Mouse (Mus musculus) embryonic facial prominence, embryonic 15.5 days (tissue): ENCODE results near the gene Clcf1. TPM values are rescaled to one million over a fixed set of nuclear protein-coding genes. Genes with fewer than 3 reads are reported as not detected.
A peak's percentile ranks its signal among the peaks of the same experiment; 100 is the strongest.

Experiments used
- ATAC-seq: fragments of 200-750 bp; cut with Nextera tagmentation; 2 replicates; pipeline ENCODE4 v1.8.0; 2017; ENCODE audit warnings: low read depth, moderate TSS enrichment; ENCODE audit not compliant: insufficient number of reproducible peaks, low FRiP score, low TSS enrichment
- H3K27ac ChIP-seq: fragments of 300-500 bp; sonication (generic); replicated peaks from 2 replicates; pipeline ENCODE4 v1.5.1; 2015; ENCODE audit warnings: mild to moderate bottlenecking, inconsistent platforms
- H3K27me3 ChIP-seq: fragments of 300-500 bp; sonication (generic); 2 replicates; pipeline ENCODE4 v1.6.1; 2015; ENCODE audit warnings: inconsistent platforms
- H3K36me3 ChIP-seq: fragments of 300-500 bp; sonication (generic); 2 replicates; pipeline ENCODE4 v1.6.1; 2015; ENCODE audit warnings: mild to moderate bottlenecking, inconsistent platforms
- H3K4me1 ChIP-seq: fragments of 300-500 bp; sonication (generic); 2 replicates; pipeline ENCODE4 v1.6.1; 2015; ENCODE audit warnings: inconsistent platforms
- H3K4me2 ChIP-seq: fragments of 300-500 bp; sonication (generic); replicated peaks from 2 replicates; pipeline ENCODE4 v1.6.1; 2015; ENCODE audit warnings: mild to moderate bottlenecking, inconsistent platforms
- H3K4me3 ChIP-seq: fragments of 300-500 bp; sonication (generic); replicated peaks from 2 replicates; pipeline ENCODE4 v1.5.1; 2015; ENCODE audit warnings: mild to moderate bottlenecking, inconsistent platforms
- H3K9ac ChIP-seq: fragments of 300-500 bp; sonication (generic); 2 replicates; pipeline ENCODE4 v1.6.1; 2015; ENCODE audit warnings: inconsistent platforms
- H3K9me3 ChIP-seq: fragments of 300-500 bp; sonication (generic); replicated peaks from 2 replicates; pipeline ENCODE4 v1.6.1; 2016; ENCODE audit warnings: inconsistent platforms
- WGBS: fragments of 180-500 bp; shearing (Covaris S2); methylation state at CpG from one replicate; pipeline ENCODE4 v1.1.7; 2015; 5-methylcytosine and 5-hydroxymethylcytosine counted together
- polyA plus RNA-seq: library from polyadenylated mRNA; unstranded; fragments of >200 nt; fragmentation: Nextera tagmentation; extraction: Ambion mirVana; gene quantifications from 2 replicates; pipeline ENCODE4 v1.2.1, GENCODE M21; 2015

Gene Clcf1
- polyA plus RNA-seq, result 10.1 and 10.2 TPM in 2 replicates

DNA sequence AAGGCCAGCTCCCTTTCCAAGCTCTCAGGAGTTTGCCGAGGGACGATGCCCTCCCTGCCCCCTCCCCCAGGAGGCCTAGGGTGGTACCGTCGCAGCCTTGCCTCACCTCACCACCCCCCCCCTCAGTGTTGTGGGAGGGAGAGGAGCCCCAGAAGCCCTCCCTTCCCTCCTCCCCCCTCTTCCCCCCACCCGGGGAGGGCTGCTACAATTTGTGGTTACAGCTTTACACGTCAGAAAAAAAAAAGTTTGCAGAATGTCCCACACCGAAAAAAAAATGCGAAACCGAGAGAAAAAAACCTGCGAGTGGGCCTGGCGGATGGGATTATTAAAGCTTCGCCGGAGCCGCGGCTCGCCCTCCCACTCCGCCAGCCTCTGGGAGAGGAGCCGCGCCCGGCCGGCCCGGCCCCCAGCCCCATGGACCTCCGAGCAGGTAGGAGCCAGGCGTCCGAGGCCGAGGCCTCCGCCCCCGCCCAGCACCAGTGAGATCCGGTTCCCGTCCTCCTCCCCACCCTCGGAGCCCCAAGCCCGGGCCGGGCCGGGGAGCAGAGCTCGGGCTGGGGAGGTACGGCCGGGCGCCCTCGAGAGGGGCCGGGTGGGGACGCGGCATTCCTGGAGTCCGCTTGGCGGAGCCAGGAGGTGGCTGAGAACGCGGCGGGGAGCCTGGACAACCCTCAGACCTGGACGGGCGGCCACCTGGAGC lies at the start of gene Clcf1, which contains the start of gene AC109138.7:
Clcf1 (plus strand) TSS at position 168 of the 700 bp plus-strand sequence.
AC109138.7 (plus strand) TSS at position 287 of the 700 bp plus-strand sequence.
- no peaks in the 10 kb centered on the region for H3K27me3 ChIP-seq
- H3K4me2 ChIP-seq, result peak within 1 kb of the TSS; percentile 85
- peak within 1 kb of the TSS; percentile 96 for H3K9ac ChIP-seq
- ATAC-seq, result peak; percentile 71
- no peaks in the 10 kb centered on the region for H3K36me3 ChIP-seq
- WGBS, result under 1% methylated on average over 49 of the region's 49 CpGs
- H3K27ac ChIP-seq, result peak within 1 kb of the TSS; percentile 93
- no peaks in the 10 kb centered on the region for H3K9me3 ChIP-seq
- H3K4me3 ChIP-seq, result peak within 1 kb of the TSS; percentile 88
- peaks cover 66% of the 10 kb centered on the region for H3K4me1 ChIP-seq

DNA sequence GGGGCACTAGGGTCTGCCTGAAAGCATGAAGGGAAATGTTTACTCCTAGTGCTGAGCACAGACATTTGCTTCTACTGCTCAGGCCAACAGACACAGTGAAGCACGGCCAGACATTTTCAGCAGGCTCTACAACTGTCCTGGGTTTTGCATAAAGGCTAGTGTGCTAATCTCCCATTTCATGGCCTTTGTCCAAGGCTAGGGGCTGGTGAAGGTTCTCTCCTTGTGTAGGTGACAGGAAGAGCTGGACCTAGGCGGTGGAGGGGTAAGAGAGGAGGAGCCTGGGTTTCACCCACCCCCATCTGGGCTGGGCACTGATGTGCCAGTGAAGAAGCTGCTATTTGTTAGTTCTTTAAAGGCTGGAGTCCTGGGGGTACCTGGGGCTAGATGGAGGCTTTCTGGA lies 49.3 kb upstream of the Clcf1 start:
- Histone ChIP-seq H3K27me3 (no peaks in the 10 kb centered on the region), H3K27ac (no peak overlapping the region), H3K9ac (no peak overlapping the region), H3K4me2 (no peak overlapping the region), H3K4me1 (peaks cover 14% of the 10 kb centered on the region), H3K4me3 (no peak overlapping the region), H3K9me3 (no peaks in the 10 kb centered on the region), H3K36me3 (peaks cover 18% of the 10 kb centered on the region)
- no peak for ATAC-seq
- 80% methylated on average over 2 of the region's 2 CpGs for WGBS

DNA sequence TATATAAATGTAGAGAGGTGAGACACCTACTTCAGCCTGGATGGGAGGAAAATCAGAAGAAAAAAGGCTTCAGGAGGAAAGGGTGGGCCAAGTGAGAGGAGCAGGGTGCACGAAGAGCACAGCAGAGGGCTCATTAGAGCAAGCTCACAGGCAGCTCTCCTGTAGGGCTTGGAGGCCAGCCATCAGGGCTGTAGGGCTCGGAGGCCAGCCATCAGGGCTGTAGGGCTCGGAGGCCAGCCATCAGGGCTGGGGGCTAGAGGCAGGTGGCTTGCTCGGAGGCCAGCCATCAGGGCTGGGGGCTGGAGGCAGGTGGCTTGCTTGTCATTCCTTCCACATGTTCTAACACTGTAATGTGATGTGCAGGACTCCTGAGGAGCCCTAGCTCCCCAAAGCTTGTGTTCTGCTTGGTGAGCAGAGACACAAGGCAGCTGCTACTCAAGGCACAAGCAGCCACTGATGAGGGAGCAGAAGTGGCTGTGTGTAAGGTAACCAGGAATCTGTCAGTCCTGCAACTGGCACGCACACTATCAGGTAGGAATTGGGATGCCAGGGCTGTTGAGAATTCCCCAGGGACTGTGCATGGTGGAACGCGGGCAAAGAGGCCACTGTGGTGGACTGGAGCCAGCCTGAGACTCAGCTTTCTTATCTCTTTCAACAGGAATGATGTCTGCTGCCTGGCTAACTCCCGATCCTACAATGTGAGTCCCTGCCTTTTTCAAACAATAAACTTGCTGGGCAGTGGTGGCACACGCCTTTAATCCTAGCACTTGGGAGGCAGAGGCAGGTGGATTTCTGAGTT lies 47.2 kb upstream of the Clcf1 start:
- Histone ChIP-seq H3K9ac (no peak overlapping the region), H3K27ac (no peak overlapping the region), H3K4me3 (no peak overlapping the region), H3K9me3 (no peaks in the 10 kb centered on the region), H3K4me1 (peaks cover 29% of the 10 kb centered on the region), H3K27me3 (no peaks in the 10 kb centered on the region), H3K36me3 (no peaks in the 10 kb centered on the region), H3K4me2 (no peak overlapping the region)
- ATAC-seq, result no peak
- 77% methylated on average over 9 of the region's 9 CpGs for WGBS

DNA sequence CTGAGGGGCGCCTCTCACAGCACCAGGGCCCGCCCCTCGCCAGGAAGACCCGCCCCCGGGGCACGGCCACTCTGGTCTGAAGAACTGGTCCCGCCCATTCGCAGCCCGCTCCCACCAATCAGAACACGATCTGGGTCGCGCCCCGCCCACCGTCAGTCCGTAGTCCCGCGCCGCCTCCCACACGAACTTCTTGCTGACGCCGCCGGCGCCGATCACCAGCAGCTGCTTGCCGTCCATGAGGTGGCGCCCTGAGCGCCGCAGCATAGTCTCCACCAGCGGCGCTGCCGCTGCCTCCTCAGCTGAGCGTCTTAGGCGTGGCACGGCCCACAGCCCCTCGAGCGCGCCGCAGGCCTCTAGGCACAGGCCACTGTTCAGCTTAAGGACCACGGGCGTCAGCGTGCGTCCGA lies 44.7 kb upstream of the Clcf1 start:
- Histone ChIP-seq H3K27ac (peak overlapping the region; percentile 91), H3K27me3 (no peaks in the 10 kb centered on the region), H3K4me3 (peak overlapping the region; percentile 52), H3K9me3 (no peaks in the 10 kb centered on the region), H3K36me3 (no peaks in the 10 kb centered on the region), H3K9ac (peak overlapping the region; percentile 74), H3K4me2 (peak overlapping the region; percentile 91), H3K4me1 (peaks cover 25% of the 10 kb centered on the region)
- WGBS, result under 1% methylated on average over 43 of the region's 43 CpGs
- ATAC-seq, result peak; percentile 94

DNA sequence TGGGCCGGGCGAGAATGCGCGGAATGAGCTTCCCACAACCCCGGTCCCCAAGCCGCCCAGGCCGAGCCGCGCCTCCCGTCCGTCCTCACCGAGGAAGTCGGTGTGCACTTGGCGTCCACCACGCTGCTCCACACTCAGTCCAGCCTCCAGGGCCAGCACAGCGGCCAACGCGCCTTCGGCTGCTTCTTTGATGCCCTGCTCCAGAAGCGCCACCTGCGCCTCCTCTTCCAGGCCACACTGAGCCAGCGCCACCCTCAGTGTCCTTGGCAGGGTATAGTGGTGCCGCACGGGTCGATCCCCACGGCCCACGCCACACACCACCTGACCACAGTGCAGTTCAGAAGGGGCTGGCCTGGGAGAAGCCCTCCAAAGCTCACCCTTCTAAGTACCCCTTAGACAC lies 44.2 kb upstream of the Clcf1 start:
- H3K9ac ChIP-seq, result peak overlapping the region; percentile 74
- no peaks in the 10 kb centered on the region for H3K27me3 ChIP-seq
- H3K36me3 ChIP-seq, result no peaks in the 10 kb centered on the region
- H3K9me3 ChIP-seq, result no peaks in the 10 kb centered on the region
- peak overlapping the region; percentile 52 for H3K4me3 ChIP-seq
- peak; percentile 32 for ATAC-seq
- 4% methylated on average over 27 of the region's 27 CpGs for WGBS
- peak overlapping the region; percentile 91 for H3K27ac ChIP-seq
- peaks cover 25% of the 10 kb centered on the region for H3K4me1 ChIP-seq
- H3K4me2 ChIP-seq, result peak overlapping the region; percentile 91

DNA sequence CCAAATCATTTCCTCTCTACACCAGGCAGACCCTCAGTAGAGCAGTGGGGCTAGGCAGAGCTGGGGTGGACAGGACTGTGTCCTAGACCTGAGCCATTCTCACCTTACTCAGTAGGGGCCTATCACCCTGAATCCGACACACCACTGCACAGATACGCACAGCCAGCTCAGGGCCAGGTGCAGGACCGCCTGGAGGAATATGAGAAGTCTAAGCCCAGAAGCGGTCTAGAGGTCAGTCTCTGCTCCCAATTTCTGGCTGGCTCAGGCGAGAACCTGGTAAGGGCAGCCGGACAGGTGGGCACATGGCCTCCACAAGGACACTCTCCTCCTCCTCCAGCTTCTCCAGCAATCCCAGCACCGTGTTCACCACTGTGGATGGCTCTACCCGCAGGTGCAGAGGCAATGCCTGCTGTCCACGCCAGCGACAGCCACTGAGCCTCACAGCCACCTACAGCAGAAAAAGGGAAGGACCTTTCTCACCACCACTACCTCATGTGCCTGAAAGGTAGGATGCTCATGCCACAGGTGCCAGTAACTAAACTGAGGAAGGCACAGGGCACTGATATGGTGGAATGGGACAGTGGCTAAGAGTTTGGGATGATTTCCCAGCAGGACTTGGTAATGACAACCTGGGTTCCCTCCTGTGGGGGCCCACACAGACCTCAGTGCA lies 43.2 kb upstream of the Clcf1 start:
- peaks cover 34% of the 10 kb centered on the region for H3K4me1 ChIP-seq
- H3K4me3 ChIP-seq, result no peak overlapping the region
- no peak overlapping the region for H3K27ac ChIP-seq
- no peaks in the 10 kb centered on the region for H3K36me3 ChIP-seq
- ATAC-seq, result no peak
- no peaks in the 10 kb centered on the region for H3K27me3 ChIP-seq
- WGBS, result 86% methylated on average over 10 of the region's 10 CpGs
- H3K9me3 ChIP-seq, result no peaks in the 10 kb centered on the region
- H3K4me2 ChIP-seq, result no peak overlapping the region
- no peak overlapping the region for H3K9ac ChIP-seq

DNA sequence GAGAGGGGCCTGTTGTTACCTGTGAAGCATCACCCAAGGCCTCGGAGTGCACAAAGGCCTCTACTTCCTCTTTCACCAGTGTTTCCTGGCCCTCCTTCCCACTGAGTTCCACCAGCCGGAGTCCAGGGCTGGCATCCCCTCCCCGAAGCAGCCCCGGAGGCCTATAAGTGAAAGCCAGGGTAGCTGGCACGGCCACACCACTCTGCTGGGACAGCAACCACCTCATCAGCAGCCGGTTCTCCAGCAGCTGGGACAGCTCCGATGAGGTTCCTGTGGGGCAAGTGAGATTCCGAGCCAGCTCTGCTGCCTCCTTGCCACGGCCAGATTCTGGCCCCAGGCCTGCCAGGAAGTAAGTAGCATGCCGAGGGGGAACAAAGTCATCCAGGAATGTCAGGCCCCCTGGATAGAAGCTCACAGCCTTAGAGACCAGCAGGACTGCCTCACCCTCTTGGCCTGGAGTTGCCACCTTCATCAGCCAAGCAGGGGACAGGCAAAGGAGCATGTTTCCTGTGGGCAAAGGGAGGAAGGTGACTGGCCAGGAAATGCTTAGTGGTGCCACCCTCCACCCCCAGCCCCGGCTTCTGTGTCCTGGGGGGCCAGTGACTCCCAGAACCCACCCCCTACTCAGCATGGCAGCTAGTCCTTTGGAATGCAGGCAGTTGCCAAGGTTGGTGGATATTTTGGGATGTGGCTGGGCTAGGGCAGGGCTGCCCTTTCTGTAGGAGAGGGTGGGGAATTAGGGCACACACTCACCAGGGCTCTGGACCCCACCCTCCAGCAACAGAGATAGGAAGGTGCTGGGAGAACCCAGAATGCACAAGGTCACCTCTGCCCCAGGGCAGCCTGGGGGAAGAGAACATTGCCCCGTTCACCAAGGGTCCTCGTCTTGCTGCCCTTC lies 42.4 kb upstream of the Clcf1 start:
- H3K4me3 ChIP-seq, result no peak overlapping the region
- no peaks in the 10 kb centered on the region for H3K36me3 ChIP-seq
- no peaks in the 10 kb centered on the region for H3K27me3 ChIP-seq
- peak overlapping the region; percentile 65 for H3K27ac ChIP-seq
- no peak overlapping the region for H3K4me2 ChIP-seq
- H3K9me3 ChIP-seq, result no peaks in the 10 kb centered on the region
- ATAC-seq, result no peak
- WGBS, result 56% methylated on average over 13 of the region's 13 CpGs
- H3K4me1 ChIP-seq, result peaks cover 36% of the 10 kb centered on the region
- H3K9ac ChIP-seq, result no peak overlapping the region

DNA sequence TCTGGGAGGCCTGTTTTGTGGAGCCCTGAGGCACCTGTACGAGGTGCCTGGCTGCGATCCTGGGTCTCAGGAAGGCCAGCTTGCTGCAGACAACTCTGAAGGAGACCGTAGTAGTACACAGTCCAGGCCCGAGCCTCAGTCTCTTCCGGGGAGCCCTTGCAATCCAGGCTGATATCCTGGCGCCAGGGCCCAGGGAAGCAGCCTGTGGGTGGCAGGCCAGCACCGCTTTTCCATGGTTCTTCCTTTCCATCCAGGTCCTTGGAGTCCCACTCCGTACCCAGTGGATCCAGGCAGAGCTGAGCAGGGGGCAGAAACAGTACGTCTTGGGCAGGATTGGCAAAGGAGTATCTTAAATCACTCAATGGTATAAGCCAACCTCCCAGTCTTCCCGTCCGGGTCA lies 41.1 kb upstream of the Clcf1 start:
- H3K9ac ChIP-seq, result no peak overlapping the region
- no peaks in the 10 kb centered on the region for H3K27me3 ChIP-seq
- H3K9me3 ChIP-seq, result no peaks in the 10 kb centered on the region
- peaks cover 36% of the 10 kb centered on the region for H3K4me1 ChIP-seq
- ATAC-seq, result no peak
- H3K4me3 ChIP-seq, result no peak overlapping the region
- 53% methylated on average over 11 of the region's 11 CpGs for WGBS
- H3K4me2 ChIP-seq, result no peak overlapping the region
- H3K36me3 ChIP-seq, result no peaks in the 10 kb centered on the region
- no peak overlapping the region for H3K27ac ChIP-seq

DNA sequence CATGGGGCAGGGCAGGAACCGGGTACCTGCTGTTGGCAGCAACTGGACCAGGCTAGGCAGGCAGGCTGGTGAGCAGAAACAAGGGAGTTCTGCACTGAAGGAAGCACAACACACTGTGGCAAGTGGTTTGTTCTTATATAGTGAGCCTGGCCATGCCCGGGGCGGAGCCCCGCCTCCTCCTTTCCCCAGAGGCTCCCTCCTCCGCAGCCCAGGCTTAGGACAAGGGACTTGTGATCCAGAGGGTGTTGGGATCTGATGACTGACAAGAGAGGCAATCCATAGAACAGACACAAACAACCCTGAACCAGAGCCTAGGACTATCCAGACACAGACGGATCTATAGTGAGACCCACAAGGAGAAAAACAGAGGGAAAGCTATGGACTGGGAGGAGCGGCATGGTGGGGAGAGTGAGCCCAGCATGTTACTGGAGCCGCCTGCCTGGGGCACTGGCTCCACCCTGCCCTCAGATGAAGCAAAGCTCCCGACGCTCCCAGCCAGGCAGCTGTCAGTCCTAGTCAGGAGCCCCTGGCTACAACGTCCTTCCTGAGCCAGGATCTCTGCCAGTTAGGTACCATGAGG lies 38.6 kb upstream of the Clcf1 start, which contains the start of gene Carns1:
Carns1 (minus strand) TSS at position 112 of the 580 bp plus-strand sequence.
- H3K9ac ChIP-seq, result no peak within 1 kb of the TSS
- H3K4me3 ChIP-seq, result 0 out of 2 replicates have a peak within 1 kb of the TSS, but pooled peaks have one; percentile 1
- H3K36me3 ChIP-seq, result no peaks in the 10 kb centered on the region
- WGBS, result 8% methylated on average over 11 of the region's 11 CpGs
- no peaks in the 10 kb centered on the region for H3K9me3 ChIP-seq
- peak within 1 kb of the TSS; percentile 26 for H3K4me2 ChIP-seq
- ATAC-seq, result peak; percentile 74
- H3K27ac ChIP-seq, result peak within 1 kb of the TSS; percentile 24
- H3K27me3 ChIP-seq, result no peaks in the 10 kb centered on the region
- H3K4me1 ChIP-seq, result peaks cover 26% of the 10 kb centered on the region

DNA sequence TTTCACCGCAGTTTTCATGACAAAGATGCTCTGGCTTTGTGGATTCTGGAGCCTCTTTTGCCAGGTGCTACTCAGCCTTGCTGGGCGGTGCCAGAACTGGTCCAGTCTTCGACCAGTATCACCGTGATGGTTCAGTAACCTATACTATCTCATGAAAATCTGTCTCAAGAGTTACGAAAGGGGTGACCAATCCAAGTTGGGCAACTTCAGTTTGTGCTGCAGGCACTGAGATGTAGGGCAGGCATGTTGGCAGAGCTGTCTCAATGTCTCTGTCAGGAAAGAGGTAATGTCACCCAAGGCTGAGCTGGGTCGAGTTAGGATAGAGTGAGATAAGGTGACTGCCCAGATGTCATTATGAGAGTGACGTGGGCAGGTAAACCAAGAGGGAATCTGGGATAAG lies 33.6 kb upstream of the Clcf1 start:
- no peaks in the 10 kb centered on the region for H3K27me3 ChIP-seq
- H3K4me1 ChIP-seq, result peaks cover 19% of the 10 kb centered on the region
- no peak overlapping the region for H3K4me2 ChIP-seq
- H3K9me3 ChIP-seq, result no peaks in the 10 kb centered on the region
- ATAC-seq, result no peak
- WGBS, result 83% methylated on average over 7 of the region's 7 CpGs
- H3K36me3 ChIP-seq, result no peaks in the 10 kb centered on the region
- H3K4me3 ChIP-seq, result no peak overlapping the region
- no peak overlapping the region for H3K27ac ChIP-seq
- H3K9ac ChIP-seq, result no peak overlapping the region
